Mouse (Mus musculus) liver, postnatal 0 days (tissue): ENCODE data around the gene Setdb2. TPM values are rescaled to one million over a fixed set of nuclear protein-coding genes. Genes with fewer than 3 reads are reported as not detected.
"Not testable (repeated sequence)": the region's sequence is repeated elsewhere in the genome, so short reads cannot be mapped to it uniquely, and the experiment has no call there.

Source experiments
- ATAC-seq: fragments of 200-750 bp; cut with Nextera tagmentation; 2 replicates; pipeline ENCODE4 v1.8.0; 2017; ENCODE audit warnings: mild to moderate bottlenecking, moderate library complexity
- DNase-seq: peaks from one replicate; pipeline ENCODE4 v3.0.0-alpha.2; 2016
- H3K27ac ChIP-seq: fragments of 300-500 bp; sonication (generic); 2 replicates; pipeline ENCODE4 v1.5.1; 2014; ENCODE audit warnings: antibody characterized with exemption, moderate library complexity, mild to moderate bottlenecking, low read depth
- H3K27me3 ChIP-seq: fragments of 300-500 bp; sonication (generic); 2 replicates; pipeline ENCODE4 v1.6.1; 2014; ENCODE audit warnings: low read length, control low read depth, mixed read lengths; ENCODE audit not compliant: insufficient read depth
- H3K36me3 ChIP-seq: fragments of 300-500 bp; sonication (generic); replicated peaks from 2 replicates; pipeline ENCODE4 v1.6.1; 2014; ENCODE audit warnings: mild to moderate bottlenecking, control low read depth, low read length, moderate library complexity, mixed read lengths; ENCODE audit not compliant: insufficient read depth
- H3K4me1 ChIP-seq: fragments of 300-500 bp; sonication (generic); 2 replicates; pipeline ENCODE4 v1.6.1; 2014; ENCODE audit warnings: antibody characterized with exemption, mild to moderate bottlenecking, control low read depth; ENCODE audit not compliant: insufficient read depth
- H3K4me2 ChIP-seq: fragments of 300-500 bp; sonication (generic); 2 replicates; pipeline ENCODE4 v1.6.1; 2014; ENCODE audit warnings: low read depth, mild to moderate bottlenecking, low read length, moderate library complexity, mixed read lengths
- H3K4me3 ChIP-seq: fragments of 300-500 bp; sonication (generic); 2 replicates; pipeline ENCODE4 v1.5.1; 2014; ENCODE audit warnings: low read depth, low read length
- H3K9ac ChIP-seq: fragments of 300-500 bp; sonication (generic); replicated peaks from 2 replicates; pipeline ENCODE4 v1.6.1; 2014; ENCODE audit warnings: mild to moderate bottlenecking, moderate library complexity
- H3K9me3 ChIP-seq: fragments of 300-500 bp; sonication (generic); 2 replicates; pipeline ENCODE4 v1.6.1; 2016; ENCODE audit warnings: mild to moderate bottlenecking, control low read depth, low read length, mixed read lengths
- CTCF ChIP-seq: sonication (generic); IDR thresholded peaks from 2 replicates; pipeline ENCODE4 v1.5.1; 2016; ENCODE audit warnings: antibody characterized with exemption, low read depth
- EP300 ChIP-seq: IDR thresholded peaks from 2 replicates; pipeline ENCODE4 v1.6.1; 2016; ENCODE audit warnings: antibody characterized with exemption, low read depth, mild to moderate bottlenecking
- WGBS: fragments of 180-500 bp; shearing (Covaris S2); extraction: QIAGEN DNeasy Blood & Tissue Kit; methylation state at CpG from one replicate; pipeline ENCODE4 v1.1.7; 2014; ENCODE audit not compliant: insufficient replicate concordance; 5-methylcytosine and 5-hydroxymethylcytosine counted together
- polyA plus RNA-seq: library from polyadenylated mRNA; unstranded; fragments of >200 nt; fragmentation: Nextera tagmentation; extraction: Ambion mirVana; gene quantifications from 2 replicates; pipeline ENCODE4 v1.2.1, GENCODE M21; 2015

Gene Setdb2
- polyA plus RNA-seq, 1 experiment from 2014 or later, result 9.5 TPM

DNA sequence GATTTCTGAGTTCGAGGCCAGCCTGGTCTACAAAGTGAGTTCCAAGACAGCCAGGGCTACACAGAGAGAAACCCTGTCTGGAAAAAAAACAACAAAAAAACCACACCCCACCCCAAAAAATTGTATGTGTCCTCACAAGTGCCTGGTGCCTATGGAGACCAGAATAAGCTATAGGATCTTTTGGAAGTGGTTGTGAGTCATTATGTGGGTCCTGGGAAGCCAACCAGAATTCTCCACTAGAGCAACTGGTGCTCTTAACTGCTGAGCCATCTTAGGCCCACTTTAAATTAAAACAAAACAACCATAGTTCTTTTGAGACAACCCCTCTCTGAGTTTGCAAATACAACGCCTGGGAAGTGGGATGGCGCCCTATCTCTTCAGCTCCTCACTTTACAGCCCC lies 45.4 kb downstream of the Setdb2 start, which contains the start of gene Phf11c:
Phf11c (minus strand) TSS at position 101 of the 400 bp plus-strand sequence.
- Histone ChIP-seq H3K4me2 (no peak within 1 kb of the TSS), H3K4me1 (no peaks in the 10 kb centered on the region), H3K36me3 (peaks cover 8% of the 10 kb centered on the region; the same call in 1 of the 2 replicates), H3K4me3 (no peak within 1 kb of the TSS), H3K27ac (no peak within 1 kb of the TSS), H3K27me3 (no peaks in the 10 kb centered on the region), H3K9ac (no peak within 1 kb of the TSS), H3K9me3 (no peaks in the 10 kb centered on the region)
- WGBS, result 86% methylated on average over 3 of the region's 3 CpGs
- no peak for ATAC-seq
- TF ChIP-seq EP300 (no peak), CTCF (no peak)
- DNase-seq, result no peak

GRCm38 (mm10) chr14:59390181-59390580 lies 50.5 kb downstream of the Setdb2 start:
- not testable (repeated sequence) for H3K4me3 ChIP-seq, H3K4me1 ChIP-seq, H3K36me3 ChIP-seq, H3K27me3 ChIP-seq, DNase-seq, H3K27ac ChIP-seq, ATAC-seq, H3K4me2 ChIP-seq, H3K9me3 ChIP-seq, H3K9ac ChIP-seq
- TF ChIP-seq CTCF, result peak; percentile 30; the same call in 1 of the 2 replicates
- 76% methylated on average over 4 of the region's 4 CpGs for WGBS

GRCm38 (mm10) chr14:59389532-59389931 lies 51.2 kb downstream of the Setdb2 start:
- Histone ChIP-seq H3K27me3 (no peaks in the 10 kb centered on the region), H3K9ac (no peak overlapping the region), H3K4me3 (no peak overlapping the region), H3K4me2 (no peak overlapping the region), H3K36me3 (no peaks in the 10 kb centered on the region), H3K9me3 (no peaks in the 10 kb centered on the region), H3K27ac (no peak overlapping the region), H3K4me1 (no peaks in the 10 kb centered on the region)
- no peak for TF ChIP-seq CTCF
- no peak for TF ChIP-seq EP300
- WGBS, result 53% methylated on average over 1 of the region's 1 CpGs
- no peak for DNase-seq
- no peak for ATAC-seq

- H3K9ac ChIP-seq, result no peak overlapping the region
- H3K4me3 ChIP-seq, result no peak overlapping the region
- H3K4me1 ChIP-seq, result no peaks in the 10 kb centered on the region
- H3K27ac ChIP-seq, result no peak overlapping the region
- peaks cover 4% of the 10 kb centered on the region for H3K9me3 ChIP-seq
- H3K27me3 ChIP-seq, result no peaks in the 10 kb centered on the region
- H3K36me3 ChIP-seq, result no peaks in the 10 kb centered on the region
- TF ChIP-seq EP300 (no peak), CTCF (no peak)
- no peak for ATAC-seq
- 88% methylated on average over 25 of the region's 25 CpGs for WGBS
- no peak overlapping the region for H3K4me2 ChIP-seq
- no peak for DNase-seq
Observed at GRCm38 (mm10) chr14:59370348-59371068, 70.2 kb downstream of the Setdb2 start.

GRCm38 (mm10) chr14:59366386-59367105 lies 74.1 kb downstream of the Setdb2 start:
- Histone ChIP-seq H3K36me3 (no peaks in the 10 kb centered on the region), H3K4me2 (no peak overlapping the region), H3K4me1 (no peaks in the 10 kb centered on the region), H3K27ac (no peak overlapping the region), H3K9ac (no peak overlapping the region), H3K9me3 (no peaks in the 10 kb centered on the region; the same call in 1 of the 2 replicates), H3K27me3 (no peaks in the 10 kb centered on the region), H3K4me3 (no peak overlapping the region)
- TF ChIP-seq CTCF, result no peak
- no peak for TF ChIP-seq EP300
- WGBS, result 82% methylated on average over 8 of the region's 8 CpGs
- ATAC-seq (no peak), DNase-seq (no peak)

- H3K4me3 ChIP-seq, result peak within 1 kb of the TSS; percentile 2; the same call in 1 of the 2 replicates
- no peak for DNase-seq
Observed at GRCm38 (mm10) chr14:59365244-59365644, 75.4 kb downstream of the Setdb2 start, which contains the start of gene Phf11d. TSS of gene Phf11d (minus strand) at chr14:59365470.

More at GRCm38 (mm10) chr14:59365244-59365644, 75.4 kb downstream of the Setdb2 start, which contains the start of gene Phf11d:
- no peaks in the 10 kb centered on the region for H3K27me3 ChIP-seq
- no peaks in the 10 kb centered on the region for H3K9me3 ChIP-seq
- peak; percentile 51 for ATAC-seq
- WGBS, result 64% methylated on average over 6 of the region's 6 CpGs
- no peaks in the 10 kb centered on the region for H3K36me3 ChIP-seq
- TF ChIP-seq CTCF (peak; percentile 11; the same call in 1 of the 2 replicates), EP300 (no peak)
- H3K27ac ChIP-seq, result 0 out of 2 replicates have a peak within 1 kb of the TSS, but pooled peaks have one; percentile 5
- no peak within 1 kb of the TSS for H3K4me2 ChIP-seq
- H3K4me1 ChIP-seq, result no peaks in the 10 kb centered on the region
- no peak within 1 kb of the TSS for H3K9ac ChIP-seq

Other genes with a start within 250 kb of the Setdb2 start
- gene Rcbtb1, start 239.7 kb downstream of the Setdb2 start, polyA plus RNA-seq, result 16.1 and 16.5 TPM in 2 replicates
- gene Gm6904, start 180.7 kb downstream of the Setdb2 start, polyA plus RNA-seq, result not detected in 2 replicates
- gene Phf11a, start 143.4 kb downstream of the Setdb2 start, polyA plus RNA-seq, result 0.30 and 0.56 TPM in 2 replicates
- gene Phf11b, start 99.5 kb downstream of the Setdb2 start, polyA plus RNA-seq, result 2.1 and 2.6 TPM in 2 replicates
- gene Phf11d, start 75.4 kb downstream of the Setdb2 start, polyA plus RNA-seq, result 2.9 and 3.5 TPM in 2 replicates
- gene Phf11c, start 45.5 kb downstream of the Setdb2 start, polyA plus RNA-seq, result 0.50 and 0.79 TPM in 2 replicates
- gene Cab39l, start 88 bp upstream of the Setdb2 start, polyA plus RNA-seq, result 25.0 and 25.4 TPM in 2 replicates
- gene Cdadc1, start 157.1 kb upstream of the Setdb2 start, polyA plus RNA-seq, result 17.7 and 19.4 TPM in 2 replicates
- gene Shisa2, start 184.4 kb upstream of the Setdb2 start, polyA plus RNA-seq, result 0.26 and 0.50 TPM in 2 replicates